Mouse (Mus musculus) embryonic facial prominence, embryonic 11.5 days (tissue): ENCODE measurements around the gene Tmcc2. TPM values are rescaled to one million over a fixed set of nuclear protein-coding genes. Genes with fewer than 3 reads are reported as not detected.
A peak's percentile ranks its signal among the peaks of the same experiment; 100 is the strongest.

Experiments
- ATAC-seq: fragments of 200-750 bp; cut with Nextera tagmentation; replicated peaks from 2 replicates; pipeline ENCODE4 v1.8.0; 2017; ENCODE audit warnings: low read depth; ENCODE audit not compliant: insufficient number of reproducible peaks, low FRiP score, low TSS enrichment
- DNase-seq: peaks from one replicate; pipeline ENCODE4 v3.0.0-alpha.2; 2015; ENCODE audit warnings: low spot score
- H3K27ac ChIP-seq: fragments of 300-500 bp; sonication (generic); replicated peaks from 2 replicates; pipeline ENCODE4 v1.5.1; 2014; ENCODE audit warnings: mild to moderate bottlenecking, low read depth, low read length, control low read depth
- H3K27me3 ChIP-seq: fragments of 300-500 bp; sonication (generic); 2 replicates; pipeline ENCODE4 v1.6.1; 2014; ENCODE audit warnings: mild to moderate bottlenecking, low read length, moderate library complexity, mixed read lengths; ENCODE audit not compliant: control insufficient read depth, insufficient read depth
- H3K36me3 ChIP-seq: fragments of 300-500 bp; sonication (generic); replicated peaks from 2 replicates; pipeline ENCODE4 v1.6.1; 2014; ENCODE audit warnings: low read depth, mild to moderate bottlenecking, low read length, moderate library complexity, mixed read lengths; ENCODE audit not compliant: control insufficient read depth, insufficient read depth
- H3K4me1 ChIP-seq: fragments of 300-500 bp; sonication (generic); 2 replicates; pipeline ENCODE4 v1.6.1; 2014; ENCODE audit warnings: low read length, mixed read lengths; ENCODE audit not compliant: control insufficient read depth, insufficient read depth
- H3K4me2 ChIP-seq: fragments of 300-500 bp; sonication (generic); 2 replicates; pipeline ENCODE4 v1.6.1; 2014; ENCODE audit warnings: low read depth, mild to moderate bottlenecking, control low read depth, low read length, moderate library complexity
- H3K4me3 ChIP-seq: fragments of 300-500 bp; sonication (generic); 2 replicates; pipeline ENCODE4 v1.5.1; 2014; ENCODE audit warnings: low read depth, low read length, control low read depth
- H3K9ac ChIP-seq: fragments of 300-500 bp; sonication (generic); replicated peaks from 2 replicates; pipeline ENCODE4 v1.6.1; 2014; ENCODE audit warnings: mild to moderate bottlenecking, control low read depth, low read length
- H3K9me3 ChIP-seq: fragments of 300-500 bp; sonication (generic); replicated peaks from 2 replicates; pipeline ENCODE4 v1.6.1; 2016; ENCODE audit warnings: mild to moderate bottlenecking, low read length, inconsistent platforms, mixed read lengths; ENCODE audit not compliant: control insufficient read depth
- WGBS: fragments of 180-500 bp; shearing (Covaris S2); extraction: QIAGEN DNeasy Blood & Tissue Kit; methylation state at CpG from one replicate; pipeline ENCODE4 v1.1.7; 2014; 5-methylcytosine and 5-hydroxymethylcytosine counted together
- polyA plus RNA-seq: library from polyadenylated mRNA; unstranded; fragments of >200 nt; fragmentation: Nextera tagmentation; extraction: Ambion mirVana; gene quantifications from 2 replicates; pipeline ENCODE4 v1.2.1, GENCODE M21; 2014

The Tmcc2 gene
- polyA plus RNA-seq, 1 experiment from 2014 or later: 6.8 TPM

GRCm38 (mm10) chr1:132425600-132425999 lies 34.5 kb upstream of the Tmcc2 start:
- no peak for ATAC-seq
- no peak for DNase-seq
- Histone ChIP-seq H3K36me3 (no peaks in the 10 kb centered on the region), H3K27me3 (no peaks in the 10 kb centered on the region), H3K9ac (no peak overlapping the region), H3K27ac (no peak overlapping the region), H3K4me1 (no peaks in the 10 kb centered on the region), H3K9me3 (no peaks in the 10 kb centered on the region), H3K4me3 (no peak overlapping the region), H3K4me2 (no peak overlapping the region)

GRCm38 (mm10) chr1:132422912-132423696 lies 32.0 kb upstream of the Tmcc2 start:
- H3K9me3 ChIP-seq: no peaks in the 10 kb centered on the region
- H3K4me3 ChIP-seq: no peak overlapping the region
- ATAC-seq (no peak), DNase-seq (no peak)
- H3K9ac ChIP-seq: no peak overlapping the region
- H3K4me1 ChIP-seq: no peaks in the 10 kb centered on the region
- no peaks in the 10 kb centered on the region for H3K36me3 ChIP-seq
- no peak overlapping the region for H3K4me2 ChIP-seq
- no peaks in the 10 kb centered on the region for H3K27me3 ChIP-seq
- H3K27ac ChIP-seq: no peak overlapping the region
- WGBS: 90% methylated on average over 5 of the region's 5 CpGs

- no peak for DNase-seq
Observed at GRCm38 (mm10) chr1:132420662-132421061, 29.6 kb upstream of the Tmcc2 start.

GRCm38 (mm10) chr1:132420206-132420605 lies 29.1 kb upstream of the Tmcc2 start:
- H3K4me1 ChIP-seq: no peaks in the 10 kb centered on the region
- H3K27me3 ChIP-seq: no peaks in the 10 kb centered on the region
- no peaks in the 10 kb centered on the region for H3K36me3 ChIP-seq
- ATAC-seq (no peak), DNase-seq (no peak)
- no peak overlapping the region for H3K9ac ChIP-seq
- H3K4me2 ChIP-seq: no peak overlapping the region
- no peaks in the 10 kb centered on the region for H3K9me3 ChIP-seq
- H3K27ac ChIP-seq: no peak overlapping the region
- H3K4me3 ChIP-seq: no peak overlapping the region
- 84% methylated on average over 2 of the region's 2 CpGs for WGBS

More at GRCm38 (mm10) chr1:132420662-132421061, 29.6 kb upstream of the Tmcc2 start:
- H3K27me3 ChIP-seq: no peaks in the 10 kb centered on the region
- H3K9ac ChIP-seq: no peak overlapping the region
- WGBS: 92% methylated on average over 7 of the region's 7 CpGs
- H3K4me2 ChIP-seq: no peak overlapping the region
- no peaks in the 10 kb centered on the region for H3K36me3 ChIP-seq
- no peak overlapping the region for H3K4me3 ChIP-seq
- ATAC-seq: no peak
- no peaks in the 10 kb centered on the region for H3K9me3 ChIP-seq
- H3K27ac ChIP-seq: no peak overlapping the region
- H3K4me1 ChIP-seq: no peaks in the 10 kb centered on the region

- Histone ChIP-seq H3K36me3 (no peaks in the 10 kb centered on the region), H3K27me3 (no peaks in the 10 kb centered on the region), H3K4me1 (no peaks in the 10 kb centered on the region), H3K4me2 (peak within 1 kb of the TSS; percentile 78), H3K27ac (peak within 1 kb of the TSS; percentile 85), H3K9ac (peak within 1 kb of the TSS; percentile 86), H3K4me3 (peak within 1 kb of the TSS; percentile 77), H3K9me3 (no peaks in the 10 kb centered on the region)
- peak; percentile 98 for ATAC-seq
- WGBS: under 1% methylated on average over 84 of the region's 85 CpGs
- peak; percentile 96 for DNase-seq
Observed at GRCm38 (mm10) chr1:132417319-132418251, 26.5 kb upstream of the Tmcc2 start, which contains the start of gene Dstyk. TSS of gene Dstyk (plus strand) at chr1:132417555.

- peak overlapping the region; percentile 86 for H3K9ac ChIP-seq
- H3K36me3 ChIP-seq: no peaks in the 10 kb centered on the region
- no peaks in the 10 kb centered on the region for H3K27me3 ChIP-seq
- DNase-seq: no peak
- H3K9me3 ChIP-seq: no peaks in the 10 kb centered on the region
- H3K4me2 ChIP-seq: peak overlapping the region; percentile 78
- H3K27ac ChIP-seq: peak overlapping the region; percentile 85
- no peaks in the 10 kb centered on the region for H3K4me1 ChIP-seq
- no peak for ATAC-seq
- peak overlapping the region; percentile 77 for H3K4me3 ChIP-seq
- WGBS: 21% methylated on average over 6 of the region's 6 CpGs
Observed at GRCm38 (mm10) chr1:132416943-132417290, 25.8 kb upstream of the Tmcc2 start.

- H3K9me3 ChIP-seq: no peaks in the 10 kb centered on the region
- no peaks in the 10 kb centered on the region for H3K27me3 ChIP-seq
- no peak overlapping the region for H3K4me2 ChIP-seq
- ATAC-seq (no peak), DNase-seq (no peak)
- H3K27ac ChIP-seq: no peak overlapping the region
- no peak overlapping the region for H3K9ac ChIP-seq
- no peaks in the 10 kb centered on the region for H3K36me3 ChIP-seq
- WGBS: 65% methylated on average over 8 of the region's 8 CpGs
- no peak overlapping the region for H3K4me3 ChIP-seq
- no peaks in the 10 kb centered on the region for H3K4me1 ChIP-seq
Observed at GRCm38 (mm10) chr1:132416244-132416942, 25.3 kb upstream of the Tmcc2 start.
